Mouse (Mus musculus): ENCODE measurements around the gene Itpkb. TPM values are rescaled to one million over a fixed set of nuclear protein-coding genes. Genes with fewer than 3 reads are reported as not detected.
A peak's percentile ranks its signal among the peaks of the same experiment; 100 is the strongest.

The Itpkb gene
- polyA plus RNA-seq, 1 experiment from 2014 or later: 1.4 TPM

DNA sequence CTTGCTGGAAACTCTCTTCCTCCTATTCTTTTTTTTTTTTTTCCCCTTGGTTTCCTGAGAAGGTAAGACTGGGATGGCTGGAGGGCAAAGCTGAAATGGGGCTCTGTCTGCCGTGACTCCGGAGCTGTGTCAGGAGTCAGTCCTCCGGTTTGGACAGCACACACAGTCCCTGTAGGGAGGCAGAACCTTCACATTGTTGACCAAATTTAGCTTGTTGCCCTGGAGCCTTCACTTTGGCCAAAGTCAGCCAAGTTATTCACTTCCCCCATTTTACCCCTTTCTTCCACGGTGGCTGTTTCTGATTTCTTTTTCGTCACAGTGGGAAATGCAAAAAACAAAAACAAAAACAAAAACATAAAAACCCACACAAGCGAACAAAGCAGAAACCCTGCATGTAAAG lies 18.0 kb upstream of the Itpkb start:
- Histone ChIP-seq H3K4me1 (ENCODE audit: insufficient read depth) (peaks cover 7% of the 10 kb centered on the region), H3K27me3 (ENCODE audit: insufficient read depth, low read length) (peaks cover 7% of the 10 kb centered on the region; the same call in 1 of the 2 replicates), H3K9ac (replicated peaks) (no peak overlapping the region), H3K4me3 (ENCODE audit: low read depth, low read length) (no peak overlapping the region), H3K27ac (ENCODE audit: low read depth) (no peak overlapping the region), H3K4me2 (ENCODE audit: low read depth, low read length) (no peak overlapping the region), H3K36me3 (replicated peaks; ENCODE audit: insufficient read depth, low read length) (no peaks in the 10 kb centered on the region), H3K9me3 (ENCODE audit: low read length) (no peaks in the 10 kb centered on the region)
- 53% methylated on average over 6 of the region's 6 CpGs for WGBS (ENCODE audit: insufficient replicate concordance)
- ATAC-seq (no peak), DNase-seq (no peak)
- TF ChIP-seq CTCF (IDR thresholded peaks at IDR 0.05; ENCODE audit: low read depth) (no peak), EP300 (IDR thresholded peaks at IDR 0.05; ENCODE audit: low read depth) (no peak)

DNA sequence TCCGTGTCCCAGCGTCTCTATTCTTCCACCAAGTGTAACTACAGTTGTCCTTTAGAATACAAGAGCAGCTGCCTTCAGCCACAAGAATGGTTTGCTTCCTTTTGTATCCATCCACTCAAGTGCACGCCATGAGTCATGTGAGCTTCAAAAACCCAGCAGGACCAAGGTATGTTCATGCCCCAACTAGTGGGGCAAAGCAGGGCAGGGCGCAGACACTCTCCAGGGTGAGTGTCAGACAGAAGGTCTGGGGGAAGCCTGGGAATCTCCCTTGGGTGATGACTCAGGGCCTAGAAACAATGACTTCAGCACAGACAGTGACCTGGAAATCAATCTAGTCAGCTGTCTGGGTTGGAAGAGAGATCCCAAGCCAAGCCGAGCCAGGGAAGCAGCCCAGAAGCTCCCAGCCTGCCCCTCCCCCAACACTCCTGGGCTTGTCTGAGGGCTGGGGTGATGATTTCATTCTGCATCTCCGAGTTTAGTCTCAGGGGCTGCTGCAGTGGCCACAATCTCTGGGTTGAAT lies 17.4 kb upstream of the Itpkb start:
- no peak overlapping the region for H3K4me2 ChIP-seq (ENCODE audit: low read depth, low read length)
- DNase-seq (no peak), ATAC-seq (peak; percentile 40; the same call in 1 of the 2 replicates)
- H3K36me3 ChIP-seq (replicated peaks; ENCODE audit: insufficient read depth, low read length): no peaks in the 10 kb centered on the region
- no peak overlapping the region for H3K9ac ChIP-seq (replicated peaks)
- H3K4me3 ChIP-seq (ENCODE audit: low read depth, low read length): no peak overlapping the region
- no peaks in the 10 kb centered on the region for H3K9me3 ChIP-seq (ENCODE audit: low read length)
- H3K4me1 ChIP-seq (ENCODE audit: insufficient read depth): peaks cover 10% of the 10 kb centered on the region
- TF ChIP-seq EP300 (IDR thresholded peaks at IDR 0.05; ENCODE audit: low read depth): no peak
- TF ChIP-seq CTCF (IDR thresholded peaks at IDR 0.05; ENCODE audit: low read depth): no peak
- WGBS (ENCODE audit: insufficient replicate concordance): 51% methylated on average over 6 of the region's 6 CpGs
- peaks cover 7% of the 10 kb centered on the region; the same call in 1 of the 2 replicates for H3K27me3 ChIP-seq (ENCODE audit: insufficient read depth, low read length)
- no peak overlapping the region for H3K27ac ChIP-seq (ENCODE audit: low read depth)

DNA sequence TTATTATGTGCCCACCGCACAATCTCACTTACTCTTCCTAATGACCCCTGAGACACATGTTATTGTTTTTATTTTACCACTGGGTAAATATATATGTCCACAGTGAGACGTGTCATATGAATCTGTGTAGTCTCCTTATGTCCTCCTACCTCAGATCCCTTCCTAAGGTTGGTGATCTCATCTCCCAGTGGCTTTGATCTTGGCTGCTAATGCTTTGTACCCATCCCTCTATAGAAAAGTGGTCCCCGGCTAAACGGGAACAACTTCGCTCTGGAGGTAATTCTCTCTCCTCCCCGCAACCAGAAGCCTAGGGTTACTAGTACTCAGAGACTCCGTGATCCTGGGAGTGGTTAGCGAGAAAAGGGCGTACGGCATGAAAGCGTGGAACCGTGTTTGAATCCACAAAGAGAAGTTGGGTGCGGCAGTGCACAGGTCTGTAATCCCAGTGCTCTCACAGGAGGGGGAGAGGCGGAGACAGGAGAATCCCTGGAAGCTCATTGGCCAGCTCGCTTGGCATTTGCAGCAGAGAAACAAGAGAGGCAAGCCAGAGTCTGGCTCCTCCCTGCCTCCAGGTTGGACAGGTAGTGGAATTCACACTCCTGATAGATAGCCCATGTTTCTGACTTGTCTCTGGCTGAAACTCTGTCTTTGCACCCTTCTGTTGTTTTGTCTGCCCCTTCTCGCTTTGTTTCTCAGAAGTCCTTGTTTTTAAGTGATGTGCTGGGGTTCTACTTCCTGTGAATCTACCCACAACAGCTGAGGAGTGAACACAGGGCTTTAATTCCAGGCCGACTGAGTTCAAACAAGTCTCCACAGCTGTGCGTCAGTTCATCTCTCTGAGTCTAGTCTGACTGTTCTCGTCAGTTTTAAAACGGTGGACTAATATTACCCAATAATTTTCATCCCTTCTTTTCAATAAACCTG lies 16.5 kb upstream of the Itpkb start:
- Histone ChIP-seq H3K27me3 (ENCODE audit: insufficient read depth, low read length) (peaks cover 7% of the 10 kb centered on the region; the same call in 1 of the 2 replicates), H3K9me3 (ENCODE audit: low read length) (no peaks in the 10 kb centered on the region), H3K9ac (replicated peaks) (no peak overlapping the region), H3K4me1 (ENCODE audit: insufficient read depth) (peaks cover 10% of the 10 kb centered on the region), H3K4me3 (ENCODE audit: low read depth, low read length) (no peak overlapping the region), H3K36me3 (replicated peaks; ENCODE audit: insufficient read depth, low read length) (no peaks in the 10 kb centered on the region), H3K27ac (ENCODE audit: low read depth) (peak overlapping the region; percentile 29; the same call in 1 of the 2 replicates), H3K4me2 (ENCODE audit: low read depth, low read length) (peak overlapping the region; percentile 29)
- peak; percentile 70 for ATAC-seq
- peak; percentile 43 for DNase-seq
- no peak for TF ChIP-seq CTCF (IDR thresholded peaks at IDR 0.05; ENCODE audit: low read depth)
- no peak for TF ChIP-seq EP300 (IDR thresholded peaks at IDR 0.05; ENCODE audit: low read depth)
- WGBS (ENCODE audit: insufficient replicate concordance): 19% methylated on average over 20 of the region's 20 CpGs

DNA sequence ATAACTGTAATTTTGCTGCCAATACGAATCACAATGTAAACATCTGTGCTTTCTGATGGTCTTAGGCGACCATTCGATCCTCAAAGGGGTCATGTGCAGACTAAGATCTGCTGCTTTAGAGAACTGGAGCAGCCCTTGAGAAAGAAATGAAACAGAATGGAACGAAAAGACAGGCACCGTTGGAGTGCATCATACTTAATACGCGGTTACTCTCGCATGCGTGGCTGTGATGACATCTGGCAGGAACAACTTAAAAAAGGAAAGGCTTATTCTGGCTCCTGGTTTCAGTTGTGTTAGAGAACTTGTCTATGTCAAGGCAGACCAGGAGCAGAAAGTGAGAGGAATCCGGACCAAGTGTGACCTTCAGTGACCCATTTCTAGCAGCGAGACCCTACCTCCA lies 15.6 kb upstream of the Itpkb start:
- peaks cover 7% of the 10 kb centered on the region; the same call in 1 of the 2 replicates for H3K27me3 ChIP-seq (ENCODE audit: insufficient read depth, low read length)
- 62% methylated on average over 11 of the region's 11 CpGs for WGBS (ENCODE audit: insufficient replicate concordance)
- no peaks in the 10 kb centered on the region for H3K36me3 ChIP-seq (replicated peaks; ENCODE audit: insufficient read depth, low read length)
- ATAC-seq (no peak), DNase-seq (no peak)
- no peaks in the 10 kb centered on the region for H3K9me3 ChIP-seq (ENCODE audit: low read length)
- H3K4me1 ChIP-seq (ENCODE audit: insufficient read depth): peaks cover 10% of the 10 kb centered on the region
- no peak overlapping the region for H3K4me3 ChIP-seq (ENCODE audit: low read depth, low read length)
- H3K9ac ChIP-seq (replicated peaks): no peak overlapping the region
- TF ChIP-seq CTCF (IDR thresholded peaks at IDR 0.05; ENCODE audit: low read depth): no peak
- TF ChIP-seq EP300 (IDR thresholded peaks at IDR 0.05; ENCODE audit: low read depth): no peak
- H3K27ac ChIP-seq (ENCODE audit: low read depth): 0 out of 2 replicates have a peak overlapping the region, but pooled peaks have one; percentile 29
- no peak overlapping the region for H3K4me2 ChIP-seq (ENCODE audit: low read depth, low read length)

DNA sequence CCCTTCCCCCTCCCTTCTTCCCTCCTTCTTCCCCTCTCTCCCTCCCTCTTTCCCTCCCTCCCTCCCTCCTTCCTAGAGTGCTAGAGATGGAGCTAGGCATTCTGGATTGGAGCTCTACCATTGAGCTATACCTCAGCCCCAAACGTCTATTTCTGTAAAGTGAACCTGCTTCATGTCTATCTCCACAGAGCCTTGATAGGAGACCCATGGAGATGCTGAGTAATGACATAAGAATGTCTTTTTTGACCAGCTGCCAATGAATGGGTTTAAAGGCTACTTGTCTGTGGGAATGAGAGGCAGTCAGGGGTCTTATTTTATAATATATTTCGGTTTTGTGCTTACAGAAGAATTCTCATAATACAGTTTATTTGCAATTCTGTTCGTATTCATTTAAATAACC lies 15.2 kb upstream of the Itpkb start:
- no peak for DNase-seq
- H3K27me3 ChIP-seq (ENCODE audit: insufficient read depth, low read length): peaks cover 7% of the 10 kb centered on the region; the same call in 1 of the 2 replicates
- H3K4me3 ChIP-seq (ENCODE audit: low read depth, low read length): no peak overlapping the region
- no peak overlapping the region for H3K9ac ChIP-seq (replicated peaks)
- no peaks in the 10 kb centered on the region for H3K36me3 ChIP-seq (replicated peaks; ENCODE audit: insufficient read depth, low read length)
- H3K4me1 ChIP-seq (ENCODE audit: insufficient read depth): peaks cover 10% of the 10 kb centered on the region
- ATAC-seq: no peak
- H3K4me2 ChIP-seq (ENCODE audit: low read depth, low read length): no peak overlapping the region
- no peaks in the 10 kb centered on the region for H3K9me3 ChIP-seq (ENCODE audit: low read length)
- no peak overlapping the region for H3K27ac ChIP-seq (ENCODE audit: low read depth)
- 59% methylated on average over 3 of the region's 3 CpGs for WGBS (ENCODE audit: insufficient replicate concordance)
- TF ChIP-seq CTCF (IDR thresholded peaks at IDR 0.05; ENCODE audit: low read depth) (no peak), EP300 (IDR thresholded peaks at IDR 0.05; ENCODE audit: low read depth) (no peak)

DNA sequence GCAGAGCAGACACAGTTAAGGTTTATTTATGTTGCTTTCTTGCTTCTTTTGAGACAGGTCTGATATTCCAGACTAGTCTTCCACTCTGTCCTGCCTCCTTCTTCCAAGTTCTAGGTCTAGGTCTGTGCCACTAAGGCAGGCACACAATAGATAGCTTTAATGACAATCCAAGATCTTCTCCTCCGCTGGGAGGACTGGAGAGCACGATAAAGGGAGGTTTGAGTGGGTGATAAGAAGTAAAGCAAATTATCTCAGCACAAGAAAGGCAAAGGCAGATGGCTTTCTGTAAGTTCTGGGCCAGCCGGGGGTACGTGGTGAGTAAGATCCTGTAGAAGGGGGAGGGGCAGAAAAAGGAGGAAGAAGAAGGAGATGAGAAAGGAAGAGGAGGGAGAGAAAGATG lies 12.8 kb upstream of the Itpkb start:
- peaks cover 10% of the 10 kb centered on the region for H3K4me1 ChIP-seq (ENCODE audit: insufficient read depth)
- H3K9ac ChIP-seq (replicated peaks): no peak overlapping the region
- 26% methylated on average over 4 of the region's 4 CpGs for WGBS (ENCODE audit: insufficient replicate concordance)
- H3K4me2 ChIP-seq (ENCODE audit: low read depth, low read length): no peak overlapping the region
- no peak overlapping the region for H3K27ac ChIP-seq (ENCODE audit: low read depth)
- peaks cover 7% of the 10 kb centered on the region; the same call in 1 of the 2 replicates for H3K27me3 ChIP-seq (ENCODE audit: insufficient read depth, low read length)
- no peak for DNase-seq
- H3K4me3 ChIP-seq (ENCODE audit: low read depth, low read length): no peak overlapping the region
- ATAC-seq: no peak
- TF ChIP-seq EP300 (IDR thresholded peaks at IDR 0.05; ENCODE audit: low read depth): no peak
- TF ChIP-seq CTCF (IDR thresholded peaks at IDR 0.05; ENCODE audit: low read depth): no peak
- H3K36me3 ChIP-seq (replicated peaks; ENCODE audit: insufficient read depth, low read length): no peaks in the 10 kb centered on the region
- H3K9me3 ChIP-seq (ENCODE audit: low read length): no peaks in the 10 kb centered on the region
